Mouse (Mus musculus) G1E-ER4 (cell line): Measurements from ENCODE around the gene Gm10477. TPM values are rescaled to one million over a fixed set of nuclear protein-coding genes. Genes with fewer than 3 reads are reported as not detected.
"Not testable (repeated sequence)": the region's sequence is repeated elsewhere in the genome, so short reads cannot be mapped to it uniquely, and the experiment has no call there.

Experiments used
- GATA1 ChIP-seq: IDR thresholded peaks from one replicate; pipeline ENCODE4 v1.8.0; 2012; ENCODE audit warnings: low read length, inconsistent platforms
- polyA plus RNA-seq: library from polyadenylated mRNA; stranded (reverse); fragments of >175 nt; gene quantifications from 2 replicates; pipeline ENCODE4 v1.2.3, GENCODE M21; 2012

Gm10477 gene
- polyA plus RNA-seq, result not detected in 2 replicates

DNA sequence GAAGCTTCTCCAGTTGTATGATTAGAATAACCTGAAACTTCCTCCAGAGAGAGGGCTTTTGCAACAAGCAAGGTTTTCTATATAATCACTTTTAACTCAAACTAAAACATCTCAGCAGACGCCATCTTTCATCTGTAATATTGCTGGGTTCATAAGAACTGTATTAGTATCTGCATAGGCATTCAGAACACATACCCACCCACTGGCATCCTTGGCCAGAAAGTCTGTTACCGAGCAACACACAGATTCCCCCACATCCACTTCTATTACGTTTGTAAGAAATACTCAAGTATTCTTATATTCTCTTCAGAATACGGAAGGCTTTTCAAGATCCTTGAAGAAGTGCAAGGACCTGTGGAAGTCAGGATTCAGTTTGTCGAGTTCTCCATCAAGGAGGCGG, at the start of gene Gm10477:
Gm10477 (plus strand) TSS at position 301 of the 400 bp plus-strand sequence.
- not testable (repeated sequence) for TF ChIP-seq GATA1

DNA sequence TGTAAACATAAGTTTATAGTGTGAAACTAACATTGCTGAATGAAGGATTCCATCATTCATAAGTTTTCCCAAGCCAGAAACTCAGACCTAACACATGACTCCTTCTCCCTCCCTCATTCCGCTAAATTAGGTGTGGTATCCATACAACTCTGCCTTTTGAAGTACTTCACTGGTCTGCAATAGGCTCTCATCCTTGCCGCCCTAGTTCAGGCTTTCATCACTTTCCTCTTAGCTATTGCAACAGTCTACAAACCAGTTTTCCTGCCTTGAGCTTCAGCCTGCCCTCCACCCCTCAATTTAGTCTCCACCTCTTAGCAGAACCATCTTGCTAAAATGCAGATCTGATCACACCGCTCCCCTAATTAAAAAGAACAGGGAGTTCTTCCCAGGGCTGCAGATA, 47.0 kb upstream of the Gm10477 start:
- TF ChIP-seq GATA1, result no peak

DNA sequence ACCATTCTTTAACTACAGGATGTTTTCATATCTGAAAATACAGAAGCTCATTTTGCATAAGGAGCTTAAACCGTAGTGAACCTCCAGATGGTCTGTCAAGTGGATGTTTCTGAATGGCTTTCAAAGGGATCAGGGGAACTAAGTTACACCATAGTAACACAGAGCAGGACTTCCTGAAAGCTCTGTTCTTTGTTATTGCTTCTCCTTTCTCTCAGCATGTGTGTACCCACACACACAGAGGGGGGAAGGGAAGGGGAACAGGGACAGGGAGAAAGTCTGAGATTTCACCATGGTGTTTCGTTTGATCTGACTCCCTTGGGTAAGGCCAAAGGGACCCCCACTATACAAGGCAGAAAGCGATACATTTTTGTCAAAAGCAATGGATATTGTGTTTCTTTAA, 42.6 kb upstream of the Gm10477 start:
- TF ChIP-seq GATA1, result no peak

DNA sequence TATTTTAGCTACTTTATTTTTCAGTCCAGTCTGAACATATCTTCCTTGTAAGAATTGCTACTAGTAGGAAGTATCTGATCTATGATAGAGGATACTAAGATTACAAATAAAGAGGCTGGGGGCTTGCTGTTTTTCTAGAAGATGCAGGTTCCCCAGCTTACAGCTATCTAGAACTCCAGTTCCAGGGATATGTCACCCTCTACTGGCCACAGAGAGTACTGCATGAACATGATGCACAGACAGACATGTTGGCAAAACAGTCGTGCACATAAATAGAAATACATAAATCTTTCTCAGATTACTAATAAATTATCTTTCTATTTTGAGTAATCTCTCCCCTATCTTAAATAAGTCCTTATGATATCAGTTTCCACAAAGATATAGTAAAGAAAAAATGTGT, 34.8 kb upstream of the Gm10477 start:
- no peak for TF ChIP-seq GATA1

DNA sequence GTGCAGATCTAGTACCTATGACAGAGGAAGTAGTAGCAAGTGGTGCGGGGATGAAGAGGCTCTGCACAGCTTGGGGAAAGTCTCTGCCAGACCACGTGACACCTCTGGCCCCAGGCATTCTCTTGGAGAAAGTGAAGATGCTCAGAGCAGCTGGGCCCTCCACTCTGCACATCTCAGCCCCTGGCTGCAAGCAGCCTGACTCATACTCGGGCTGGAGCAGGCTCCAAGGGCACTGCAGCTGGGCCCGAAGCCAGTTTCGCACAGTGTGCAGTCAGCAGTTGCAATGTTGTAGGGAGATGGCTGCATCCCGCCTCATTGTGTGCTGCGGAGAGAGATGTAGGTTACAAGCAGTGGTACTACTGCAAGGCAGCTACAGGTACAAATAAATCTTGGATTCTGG, 27.3 kb upstream of the Gm10477 start:
- no peak for TF ChIP-seq GATA1

DNA sequence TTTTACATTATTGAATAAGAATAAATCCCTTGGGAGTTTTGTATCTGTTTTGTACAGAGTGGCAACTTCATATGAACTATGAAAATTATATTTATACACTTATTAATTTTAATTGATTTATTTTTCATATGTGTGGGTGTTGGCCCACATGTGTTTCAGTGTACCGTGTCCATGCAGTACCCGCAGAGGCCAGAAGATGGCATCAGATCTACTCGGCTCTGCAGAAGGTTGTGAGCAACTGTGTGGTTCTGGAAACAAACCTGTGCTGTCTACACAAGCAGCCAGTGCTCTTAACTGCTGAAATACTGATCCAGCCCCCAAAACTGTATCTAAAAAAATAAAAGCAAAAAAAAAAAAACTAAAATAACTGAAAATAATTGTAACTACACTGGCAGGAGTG, 6.7 kb downstream of the Gm10477 start:
- TF ChIP-seq GATA1, result no peak

DNA sequence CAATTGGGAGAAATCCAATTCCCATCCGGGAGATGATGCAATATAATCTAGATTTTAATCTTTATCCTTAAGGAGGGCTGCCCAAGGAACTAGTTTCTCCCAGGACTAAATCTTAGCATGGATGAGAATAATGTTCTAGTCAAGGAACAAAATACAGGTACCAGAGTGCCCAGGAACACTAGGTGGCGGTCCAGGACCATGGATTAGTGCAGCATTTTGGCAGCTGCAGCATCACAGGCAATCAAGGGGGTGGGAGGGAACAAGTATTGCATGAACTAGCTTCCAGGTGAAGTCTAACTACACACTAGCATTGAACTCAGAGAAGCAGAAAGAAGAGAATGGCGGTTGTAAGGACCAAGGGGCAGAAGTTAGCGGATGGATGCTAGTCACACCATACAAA, 12.6 kb downstream of the Gm10477 start:
- no peak for TF ChIP-seq GATA1

DNA sequence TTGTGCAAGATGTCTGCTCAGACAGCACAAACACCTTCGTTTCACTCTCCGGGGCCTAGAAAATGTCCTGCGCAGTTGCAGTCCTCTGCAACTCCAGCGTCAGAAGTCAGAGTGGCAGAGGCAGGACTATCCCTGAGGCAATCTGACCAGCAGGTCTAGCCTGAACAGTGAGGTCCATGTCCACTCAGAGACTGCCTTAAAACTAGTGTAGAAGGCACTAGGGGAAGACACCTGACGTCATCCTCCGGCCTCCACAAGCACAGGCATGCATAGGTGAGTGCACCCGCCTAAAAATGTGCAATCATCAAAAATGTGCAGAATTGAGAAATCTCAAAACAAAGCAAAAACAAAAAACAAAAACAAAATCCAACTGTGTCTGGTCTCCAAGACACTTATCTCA, 25.0 kb downstream of the Gm10477 start, which contains the start of gene Gm648:
Gm648 (minus strand) TSS at position 101 of the 400 bp plus-strand sequence.
- TF ChIP-seq GATA1, result no peak

DNA sequence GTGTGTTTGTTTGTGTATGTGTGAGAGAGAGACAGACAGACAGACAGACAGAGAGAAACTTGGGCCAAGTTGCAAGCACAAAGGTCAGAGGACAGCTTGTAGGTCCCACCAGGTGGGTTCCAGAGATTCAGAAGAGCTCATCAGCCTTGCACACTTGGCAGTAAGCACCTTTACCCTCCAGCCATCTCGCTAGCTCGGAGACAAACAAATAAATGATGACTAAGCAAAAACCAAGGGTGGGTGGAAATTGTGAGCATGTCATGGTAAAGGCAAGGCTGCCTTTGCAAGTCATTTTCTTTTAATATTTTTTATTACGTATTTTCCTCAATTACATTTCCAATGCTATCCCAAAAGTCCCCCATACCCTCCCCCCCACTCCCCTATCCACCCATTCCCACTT, 29.0 kb downstream of the Gm10477 start:
- no peak for TF ChIP-seq GATA1

DNA sequence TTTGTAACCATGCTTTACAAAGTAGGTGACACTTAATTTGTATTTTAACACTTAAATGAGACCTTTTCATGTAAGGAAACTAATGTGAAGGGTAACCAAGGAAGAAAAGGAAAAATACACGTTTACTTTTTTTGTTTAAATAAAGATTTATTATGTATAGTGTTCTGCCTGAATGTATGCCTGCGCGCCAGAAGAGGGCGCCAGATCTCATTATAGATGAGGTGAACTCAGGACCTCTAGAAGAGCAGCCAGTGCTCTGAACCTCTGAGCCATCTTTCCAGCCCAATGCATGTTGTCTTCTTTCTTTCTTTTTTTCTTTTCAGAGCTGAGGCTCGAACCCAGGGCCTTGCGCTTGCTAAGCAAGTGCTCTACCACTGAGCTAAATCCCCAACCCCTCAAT, 47.9 kb downstream of the Gm10477 start:
- TF ChIP-seq GATA1, result no peak

Other genes with a start within 250 kb of the Gm10477 start
- 0.09 and 0.11 TPM in 2 replicates for gene Zfp449, start 178.3 kb upstream of the Gm10477 start, polyA plus RNA-seq
- not detected in 2 replicates for gene Smim10l2a, start 150.2 kb upstream of the Gm10477 start, polyA plus RNA-seq
- gene Gm2174, start 76.8 kb upstream of the Gm10477 start, polyA plus RNA-seq, result not detected in 2 replicates
- 7.9 and 8.8 TPM in 2 replicates for gene Ints6l, start 69.9 kb upstream of the Gm10477 start, polyA plus RNA-seq
- gene Gm648, start 24.9 kb downstream of the Gm10477 start, polyA plus RNA-seq, result not detected in 2 replicates
- 0.49 and 0.54 TPM in 2 replicates for gene Mmgt1, start 73.3 kb downstream of the Gm10477 start, polyA plus RNA-seq
- 7.3 and 31.5 TPM in 2 replicates for gene Slc9a6, start 85.0 kb downstream of the Gm10477 start, polyA plus RNA-seq
- 0.02 and 0.06 TPM in 2 replicates for gene Fhl1, start 207.0 kb downstream of the Gm10477 start, polyA plus RNA-seq